Mouse (Mus musculus): ENCODE results near the gene Cx3cl1. TPM values are rescaled to one million over a fixed set of nuclear protein-coding genes. Genes with fewer than 3 reads are reported as not detected.
A peak's percentile ranks its signal among the peaks of the same experiment; 100 is the strongest.

The Cx3cl1 gene
- polyA plus RNA-seq, 1 experiment from 2014 or later = 9.4 TPM

GRCm38 (mm10) chr8:94804546-94805340 is 32.9 kb downstream of the Cx3cl1 start:
- 82% methylated on average over 10 of the region's 10 CpGs for WGBS
- no peak overlapping the region for H3K9ac ChIP-seq (ENCODE audit: low read length)
- no peaks in the 10 kb centered on the region for H3K36me3 ChIP-seq (ENCODE audit: control insufficient read depth, insufficient read depth, low read length)
- no peaks in the 10 kb centered on the region; the same call in 1 of the 2 replicates for H3K4me1 ChIP-seq (ENCODE audit: control insufficient read depth, insufficient read depth, low read length)
- DNase-seq (ENCODE audit: low spot score, missing footprints) = peak; percentile 75
- ATAC-seq (ENCODE audit: low FRiP score) = no peak
- no peak overlapping the region for H3K27ac ChIP-seq (ENCODE audit: low read depth, low read length)
- H3K4me2 ChIP-seq = no peak overlapping the region
- H3K9me3 ChIP-seq (ENCODE audit: control insufficient read depth, low read length) = no peaks in the 10 kb centered on the region
- no peak overlapping the region for H3K4me3 ChIP-seq (ENCODE audit: low read depth, low read length)
- no peaks in the 10 kb centered on the region for H3K27me3 ChIP-seq (ENCODE audit: control insufficient read depth, insufficient read depth, low read length)

GRCm38 (mm10) chr8:94805811-94806210 is 34.0 kb downstream of the Cx3cl1 start:
- DNase-seq (ENCODE audit: low spot score, missing footprints) = peak; percentile 59
- Histone ChIP-seq H3K9me3 (ENCODE audit: control insufficient read depth, low read length) (no peaks in the 10 kb centered on the region), H3K4me1 (ENCODE audit: control insufficient read depth, insufficient read depth, low read length) (no peaks in the 10 kb centered on the region; the same call in 1 of the 2 replicates), H3K36me3 (ENCODE audit: control insufficient read depth, insufficient read depth, low read length) (no peaks in the 10 kb centered on the region), H3K4me2 (no peak overlapping the region), H3K9ac (ENCODE audit: low read length) (no peak overlapping the region), H3K27ac (ENCODE audit: low read depth, low read length) (no peak overlapping the region), H3K4me3 (ENCODE audit: low read depth, low read length) (no peak overlapping the region), H3K27me3 (ENCODE audit: control insufficient read depth, insufficient read depth, low read length) (no peaks in the 10 kb centered on the region)
- no peak for ATAC-seq (ENCODE audit: low FRiP score)
- 70% methylated on average over 4 of the region's 4 CpGs for WGBS

- no peaks in the 10 kb centered on the region for H3K9me3 ChIP-seq (ENCODE audit: control insufficient read depth, low read length)
- H3K4me3 ChIP-seq (ENCODE audit: low read depth, low read length) = no peak overlapping the region
- no peaks in the 10 kb centered on the region for H3K27me3 ChIP-seq (ENCODE audit: control insufficient read depth, insufficient read depth, low read length)
- H3K4me2 ChIP-seq = no peak overlapping the region
- ATAC-seq (ENCODE audit: low FRiP score) = no peak
- no peak overlapping the region for H3K9ac ChIP-seq (ENCODE audit: low read length)
- H3K27ac ChIP-seq (ENCODE audit: low read depth, low read length) = no peak overlapping the region
- no peaks in the 10 kb centered on the region for H3K36me3 ChIP-seq (ENCODE audit: control insufficient read depth, insufficient read depth, low read length)
- peak; percentile 81 for DNase-seq (ENCODE audit: low spot score, missing footprints)
- WGBS = 59% methylated on average over 7 of the region's 7 CpGs
- peaks cover 2% of the 10 kb centered on the region for H3K4me1 ChIP-seq (ENCODE audit: control insufficient read depth, insufficient read depth, low read length)
These were observed 35.7 kb downstream of the Cx3cl1 start for GRCm38 (mm10) chr8:94807506-94807905.

- WGBS = 88% methylated on average over 6 of the region's 6 CpGs
- H3K4me3 ChIP-seq (ENCODE audit: low read depth, low read length) = no peak overlapping the region
- no peaks in the 10 kb centered on the region for H3K36me3 ChIP-seq (ENCODE audit: control insufficient read depth, insufficient read depth, low read length)
- H3K9ac ChIP-seq (ENCODE audit: low read length) = no peak overlapping the region
- no peak overlapping the region for H3K27ac ChIP-seq (ENCODE audit: low read depth, low read length)
- peaks cover 2% of the 10 kb centered on the region for H3K4me1 ChIP-seq (ENCODE audit: control insufficient read depth, insufficient read depth, low read length)
- DNase-seq (ENCODE audit: low spot score, missing footprints) = no peak
- ATAC-seq (ENCODE audit: low FRiP score) = no peak
- H3K9me3 ChIP-seq (ENCODE audit: control insufficient read depth, low read length) = no peaks in the 10 kb centered on the region
- no peaks in the 10 kb centered on the region for H3K27me3 ChIP-seq (ENCODE audit: control insufficient read depth, insufficient read depth, low read length)
- H3K4me2 ChIP-seq = no peak overlapping the region
These were observed 36.6 kb downstream of the Cx3cl1 start for GRCm38 (mm10) chr8:94808372-94808771.

- Histone ChIP-seq H3K4me3 (ENCODE audit: low read depth, low read length) (no peak within 1 kb of the TSS), H3K4me1 (ENCODE audit: control insufficient read depth, insufficient read depth, low read length) (peaks cover 2% of the 10 kb centered on the region), H3K9ac (ENCODE audit: low read length) (no peak within 1 kb of the TSS), H3K9me3 (ENCODE audit: control insufficient read depth, low read length) (no peaks in the 10 kb centered on the region), H3K36me3 (ENCODE audit: control insufficient read depth, insufficient read depth, low read length) (no peaks in the 10 kb centered on the region), H3K4me2 (no peak within 1 kb of the TSS), H3K27me3 (ENCODE audit: control insufficient read depth, insufficient read depth, low read length) (no peaks in the 10 kb centered on the region), H3K27ac (ENCODE audit: low read depth, low read length) (no peak within 1 kb of the TSS)
- 78% methylated on average over 3 of the region's 3 CpGs for WGBS
- DNase-seq (ENCODE audit: low spot score, missing footprints) (no peak), ATAC-seq (ENCODE audit: low FRiP score) (no peak)
These were observed 38.3 kb downstream of the Cx3cl1 start, which contains the start of gene Ccl17 for GRCm38 (mm10) chr8:94810153-94810552. Gene Ccl17 (plus strand): TSS chr8:94810453.

- Histone ChIP-seq H3K36me3 (ENCODE audit: control insufficient read depth, insufficient read depth, low read length) (no peaks in the 10 kb centered on the region), H3K4me3 (ENCODE audit: low read depth, low read length) (no peak overlapping the region), H3K27me3 (ENCODE audit: control insufficient read depth, insufficient read depth, low read length) (no peaks in the 10 kb centered on the region), H3K4me1 (ENCODE audit: control insufficient read depth, insufficient read depth, low read length) (peaks cover 2% of the 10 kb centered on the region), H3K4me2 (no peak overlapping the region), H3K9me3 (ENCODE audit: control insufficient read depth, low read length) (no peaks in the 10 kb centered on the region), H3K9ac (ENCODE audit: low read length) (no peak overlapping the region), H3K27ac (ENCODE audit: low read depth, low read length) (no peak overlapping the region)
- ATAC-seq (ENCODE audit: low FRiP score) (no peak), DNase-seq (ENCODE audit: low spot score, missing footprints) (peak; percentile 10)
- WGBS = 84% methylated on average over 5 of the region's 5 CpGs
These were observed 39.0 kb downstream of the Cx3cl1 start for GRCm38 (mm10) chr8:94810855-94811254.

GRCm38 (mm10) chr8:94811654-94812053 is 39.8 kb downstream of the Cx3cl1 start:
- no peak for ATAC-seq (ENCODE audit: low FRiP score)
- H3K4me1 ChIP-seq (ENCODE audit: control insufficient read depth, insufficient read depth, low read length) = peaks cover 2% of the 10 kb centered on the region
- H3K36me3 ChIP-seq (ENCODE audit: control insufficient read depth, insufficient read depth, low read length) = no peaks in the 10 kb centered on the region
- DNase-seq (ENCODE audit: low spot score, missing footprints) = peak; percentile 37
- 79% methylated on average over 6 of the region's 6 CpGs for WGBS
- H3K4me2 ChIP-seq = no peak overlapping the region
- no peak overlapping the region for H3K27ac ChIP-seq (ENCODE audit: low read depth, low read length)
- no peaks in the 10 kb centered on the region for H3K27me3 ChIP-seq (ENCODE audit: control insufficient read depth, insufficient read depth, low read length)
- H3K4me3 ChIP-seq (ENCODE audit: low read depth, low read length) = no peak overlapping the region
- H3K9me3 ChIP-seq (ENCODE audit: control insufficient read depth, low read length) = no peaks in the 10 kb centered on the region
- H3K9ac ChIP-seq (ENCODE audit: low read length) = no peak overlapping the region

GRCm38 (mm10) chr8:94812645-94813098 is 40.9 kb downstream of the Cx3cl1 start:
- no peaks in the 10 kb centered on the region for H3K9me3 ChIP-seq (ENCODE audit: control insufficient read depth, low read length)
- WGBS = 27% methylated on average over 6 of the region's 6 CpGs
- H3K4me2 ChIP-seq = peak overlapping the region; percentile 27
- no peaks in the 10 kb centered on the region for H3K27me3 ChIP-seq (ENCODE audit: control insufficient read depth, insufficient read depth, low read length)
- ATAC-seq (ENCODE audit: low FRiP score) (peak; percentile 74), DNase-seq (ENCODE audit: low spot score, missing footprints) (peak; percentile 98)
- no peak overlapping the region for H3K27ac ChIP-seq (ENCODE audit: low read depth, low read length)
- H3K9ac ChIP-seq (ENCODE audit: low read length) = peak overlapping the region; percentile 43; the same call in 1 of the 2 replicates
- no peaks in the 10 kb centered on the region for H3K36me3 ChIP-seq (ENCODE audit: control insufficient read depth, insufficient read depth, low read length)
- peaks cover 2% of the 10 kb centered on the region for H3K4me1 ChIP-seq (ENCODE audit: control insufficient read depth, insufficient read depth, low read length)
- no peak overlapping the region for H3K4me3 ChIP-seq (ENCODE audit: low read depth, low read length)

GRCm38 (mm10) chr8:94814556-94814955 is 42.7 kb downstream of the Cx3cl1 start:
- Histone ChIP-seq H3K4me2 (no peak overlapping the region), H3K27me3 (ENCODE audit: control insufficient read depth, insufficient read depth, low read length) (no peaks in the 10 kb centered on the region), H3K4me3 (ENCODE audit: low read depth, low read length) (no peak overlapping the region), H3K27ac (ENCODE audit: low read depth, low read length) (no peak overlapping the region), H3K9me3 (ENCODE audit: control insufficient read depth, low read length) (no peaks in the 10 kb centered on the region), H3K4me1 (ENCODE audit: control insufficient read depth, insufficient read depth, low read length) (peaks cover 2% of the 10 kb centered on the region; the same call in 1 of the 2 replicates), H3K36me3 (ENCODE audit: control insufficient read depth, insufficient read depth, low read length) (no peaks in the 10 kb centered on the region), H3K9ac (ENCODE audit: low read length) (no peak overlapping the region)
- WGBS = 0% methylated on average over 1 of the region's 1 CpGs
- DNase-seq (ENCODE audit: low spot score, missing footprints) = peak; percentile 91
- peak; percentile 36; the same call in 1 of the 2 replicates for ATAC-seq (ENCODE audit: low FRiP score)
